Mouse (Mus musculus) gastrocnemius, postnatal 10 days (tissue): ENCODE measurements around the gene Preb. TPM values are rescaled to one million over a fixed set of nuclear protein-coding genes. Genes with fewer than 3 reads are reported as not detected.
A peak's percentile ranks its signal among the peaks of the same experiment; 100 is the strongest.

Experiments
- DNase-seq: peaks from one replicate; pipeline ENCODE4 v3.0.0; 2021; ENCODE audit warnings: mixed read lengths
- total RNA-seq, 2 experiments: library from RNA; stranded (reverse); gene quantifications; 2 replicates each; pipeline ENCODE4 v1.2.3; 2021

Gene Preb
- total RNA-seq, 2 experiments from 2014 or later: 76.8 to 83.0 TPM

- no peak for DNase-seq
These were observed 5.6 kb downstream of the Preb start for GRCm38 (mm10) chr5:30954556-30954955.

GRCm38 (mm10) chr5:30954065-30954464 lies 6.1 kb downstream of the Preb start:
- DNase-seq: no peak

GRCm38 (mm10) chr5:30952551-30952950 lies 7.6 kb downstream of the Preb start:
- DNase-seq: no peak

- DNase-seq: no peak
These were observed 8.5 kb downstream of the Preb start for GRCm38 (mm10) chr5:30951706-30952105.

- DNase-seq: no peak
These were observed 9.2 kb downstream of the Preb start for GRCm38 (mm10) chr5:30950922-30951321.

- DNase-seq: no peak
These were observed 9.7 kb downstream of the Preb start for GRCm38 (mm10) chr5:30950451-30950850.

GRCm38 (mm10) chr5:30949654-30950326 lies 10.4 kb downstream of the Preb start:
- peak; percentile 90 for DNase-seq

GRCm38 (mm10) chr5:30948620-30949019 lies 11.5 kb downstream of the Preb start:
- no peak for DNase-seq

- peak; percentile 53 for DNase-seq
These were observed 15.0 kb downstream of the Preb start, which contains the start of gene Cgref1 for GRCm38 (mm10) chr5:30944956-30945781. Gene Cgref1 (minus strand): TSS chr5:30945591.

- DNase-seq: no peak
These were observed 15.8 kb downstream of the Preb start for GRCm38 (mm10) chr5:30944344-30944743.

- DNase-seq: no peak
These were observed 17.2 kb downstream of the Preb start for GRCm38 (mm10) chr5:30943004-30943403.

GRCm38 (mm10) chr5:30934725-30935461 lies 25.3 kb downstream of the Preb start:
- no peak for DNase-seq

- DNase-seq: no peak
These were observed 26.5 kb downstream of the Preb start for GRCm38 (mm10) chr5:30933705-30934104.

- peak; percentile 48 for DNase-seq
These were observed 28.8 kb downstream of the Preb start for GRCm38 (mm10) chr5:30931378-30931777.

- no peak for DNase-seq
These were observed 29.3 kb downstream of the Preb start for GRCm38 (mm10) chr5:30930846-30931245.

GRCm38 (mm10) chr5:30930121-30930520 lies 30.0 kb downstream of the Preb start:
- DNase-seq: peak; percentile 78

GRCm38 (mm10) chr5:30927945-30928529 lies 32.1 kb downstream of the Preb start:
- no peak for DNase-seq

- no peak for DNase-seq
These were observed 34.1 kb downstream of the Preb start for GRCm38 (mm10) chr5:30926073-30926472.

- no peak for DNase-seq
These were observed 34.9 kb downstream of the Preb start for GRCm38 (mm10) chr5:30925217-30925616.

GRCm38 (mm10) chr5:30924614-30925013 lies 35.5 kb downstream of the Preb start:
- no peak for DNase-seq

GRCm38 (mm10) chr5:30923119-30923518 lies 37.0 kb downstream of the Preb start:
- no peak for DNase-seq

- DNase-seq: no peak
These were observed 37.5 kb downstream of the Preb start for GRCm38 (mm10) chr5:30922581-30923041.
